Mouse (Mus musculus) lung, embryonic 16.5 days (tissue): ENCODE measurements around the gene Rnf26. TPM values are rescaled to one million over a fixed set of nuclear protein-coding genes. Genes with fewer than 3 reads are reported as not detected.
A peak's percentile ranks its signal among the peaks of the same experiment; 100 is the strongest.
"Not testable (repeated sequence)": the region's sequence is repeated elsewhere in the genome, so short reads cannot be mapped to it uniquely, and the experiment has no call there.

ENCODE experiments used
- ATAC-seq: fragments of 200-750 bp; cut with Nextera tagmentation; 2 replicates; pipeline ENCODE4 v1.8.0; 2017; ENCODE audit warnings: low read depth, mild to moderate bottlenecking, moderate library complexity
- H3K27ac ChIP-seq: fragments of 300-500 bp; sonication (generic); 2 replicates; pipeline ENCODE4 v1.5.1; 2014; ENCODE audit warnings: mild to moderate bottlenecking, control low read depth, low read length
- H3K27me3 ChIP-seq: fragments of 300-500 bp; sonication (generic); 2 replicates; pipeline ENCODE4 v1.6.1; 2014; ENCODE audit warnings: low read depth, low read length, mixed read lengths; ENCODE audit not compliant: control insufficient read depth, insufficient read depth
- H3K36me3 ChIP-seq: fragments of 300-500 bp; sonication (generic); 2 replicates; pipeline ENCODE4 v1.6.1; 2014; ENCODE audit warnings: low read length; ENCODE audit not compliant: control insufficient read depth, insufficient read depth
- H3K4me1 ChIP-seq: fragments of 300-500 bp; sonication (generic); replicated peaks from 2 replicates; pipeline ENCODE4 v1.6.1; 2014; ENCODE audit warnings: low read length, mixed read lengths; ENCODE audit not compliant: control insufficient read depth, insufficient read depth
- H3K4me2 ChIP-seq: fragments of 300-500 bp; sonication (generic); 2 replicates; pipeline ENCODE4 v1.6.1; 2014; ENCODE audit warnings: low read depth, low read length, control low read depth
- H3K4me3 ChIP-seq: fragments of 300-500 bp; sonication (generic); 2 replicates; pipeline ENCODE4 v1.5.1; 2014; ENCODE audit warnings: mild to moderate bottlenecking, low read length, control low read depth
- H3K9ac ChIP-seq: fragments of 300-500 bp; sonication (generic); 2 replicates; pipeline ENCODE4 v1.6.1; 2014; ENCODE audit warnings: low read length, control low read depth
- H3K9me3 ChIP-seq: fragments of 300-500 bp; sonication (generic); 2 replicates; pipeline ENCODE4 v1.6.1; 2016; ENCODE audit warnings: low read length; ENCODE audit not compliant: control insufficient read depth
- WGBS: fragments of 180-500 bp; shearing (Covaris S2); extraction: QIAGEN DNeasy Blood & Tissue Kit; methylation state at CpG from one replicate; pipeline ENCODE4 v1.1.7; 2014; 5-methylcytosine and 5-hydroxymethylcytosine counted together
- polyA plus RNA-seq: library from polyadenylated mRNA; unstranded; fragments of >200 nt; fragmentation: Nextera tagmentation; extraction: Ambion mirVana; gene quantifications from 2 replicates; pipeline ENCODE4 v1.2.1, GENCODE M21; 2015

The Rnf26 gene
- polyA plus RNA-seq, 1 experiment from 2014 or later: 63.8 TPM

- no peaks in the 10 kb centered on the region for H3K36me3 ChIP-seq
- no peak overlapping the region for H3K4me3 ChIP-seq
- WGBS: 52% methylated on average over 2 of the region's 2 CpGs
- H3K4me2 ChIP-seq: no peak overlapping the region
- H3K9me3 ChIP-seq: no peaks in the 10 kb centered on the region
- H3K27ac ChIP-seq: no peak overlapping the region
- ATAC-seq: no peak
- no peaks in the 10 kb centered on the region for H3K27me3 ChIP-seq
- H3K4me1 ChIP-seq: peaks cover 15% of the 10 kb centered on the region
- no peak overlapping the region for H3K9ac ChIP-seq
These were observed 1.1 kb upstream of the Rnf26 start for GRCm38 (mm10) chr9:44114453-44114852.

GRCm38 (mm10) chr9:44111909-44112308, 1.4 kb downstream of the Rnf26 start:
- H3K27me3 ChIP-seq, H3K36me3 ChIP-seq, H3K9ac ChIP-seq, ATAC-seq, H3K9me3 ChIP-seq, H3K27ac ChIP-seq: not testable (repeated sequence)
- Histone ChIP-seq H3K4me3 (peak overlapping the region; percentile 80), H3K4me2 (peak overlapping the region; percentile 60), H3K4me1 (peaks cover 37% of the 10 kb centered on the region)
- WGBS: 45% methylated on average over 9 of the region's 12 CpGs

- Histone ChIP-seq H3K4me1 (peaks cover 41% of the 10 kb centered on the region), H3K9me3 (no peaks in the 10 kb centered on the region), H3K4me2 (peak overlapping the region; percentile 47), H3K27me3 (no peaks in the 10 kb centered on the region), H3K4me3 (peak overlapping the region; percentile 14), H3K27ac (0 out of 2 replicates have a peak overlapping the region, but pooled peaks have one; percentile 4), H3K36me3 (peaks cover 7% of the 10 kb centered on the region), H3K9ac (peak overlapping the region; percentile 57)
- no peak for ATAC-seq
- WGBS: 22% methylated on average over 9 of the region's 9 CpGs
These were observed 3.8 kb downstream of the Rnf26 start for GRCm38 (mm10) chr9:44109360-44110095.

- H3K27ac ChIP-seq: peak overlapping the region; percentile 79
- peaks cover 38% of the 10 kb centered on the region for H3K4me1 ChIP-seq
- H3K4me3 ChIP-seq: peak overlapping the region; percentile 14; the same call in 1 of the 2 replicates
- 78% methylated on average over 31 of the region's 31 CpGs for WGBS
- no peak for ATAC-seq
- H3K9ac ChIP-seq: peak overlapping the region; percentile 41
- H3K27me3 ChIP-seq: no peaks in the 10 kb centered on the region
- peak overlapping the region; percentile 47 for H3K4me2 ChIP-seq
- no peaks in the 10 kb centered on the region for H3K9me3 ChIP-seq
- peaks cover 7% of the 10 kb centered on the region for H3K36me3 ChIP-seq
These were observed 4.9 kb downstream of the Rnf26 start for GRCm38 (mm10) chr9:44108269-44109055.

GRCm38 (mm10) chr9:44107557-44108179, 5.6 kb downstream of the Rnf26 start:
- ATAC-seq: peak; percentile 4

GRCm38 (mm10) chr9:44107110-44107509, 6.2 kb downstream of the Rnf26 start, which contains the start of gene C1qtnf5:
Gene C1qtnf5, plus strand, starts transcription at chr9:44107245.
- H3K27me3 ChIP-seq: no peaks in the 10 kb centered on the region
- H3K4me2 ChIP-seq: peak within 1 kb of the TSS; percentile 39
- peak within 1 kb of the TSS; percentile 79 for H3K27ac ChIP-seq
- peak within 1 kb of the TSS; percentile 19 for H3K9ac ChIP-seq
- 22% methylated on average over 8 of the region's 8 CpGs for WGBS
- H3K36me3 ChIP-seq: peaks cover 7% of the 10 kb centered on the region
- H3K4me3 ChIP-seq: peak within 1 kb of the TSS; percentile 3; the same call in 1 of the 2 replicates
- ATAC-seq: peak; percentile 88
- peaks cover 38% of the 10 kb centered on the region for H3K4me1 ChIP-seq
- H3K9me3 ChIP-seq: no peaks in the 10 kb centered on the region

More at GRCm38 (mm10) chr9:44107557-44108179, 5.6 kb downstream of the Rnf26 start:
- peak overlapping the region; percentile 19 for H3K9ac ChIP-seq
- peaks cover 7% of the 10 kb centered on the region for H3K36me3 ChIP-seq
- no peaks in the 10 kb centered on the region for H3K9me3 ChIP-seq
- peak overlapping the region; percentile 79 for H3K27ac ChIP-seq
- H3K27me3 ChIP-seq: no peaks in the 10 kb centered on the region
- WGBS: 46% methylated on average over 25 of the region's 25 CpGs
- peak overlapping the region; percentile 3; the same call in 1 of the 2 replicates for H3K4me3 ChIP-seq
- peak overlapping the region; percentile 39 for H3K4me2 ChIP-seq
- H3K4me1 ChIP-seq: peaks cover 38% of the 10 kb centered on the region

GRCm38 (mm10) chr9:44106596-44106995, 6.7 kb downstream of the Rnf26 start:
- Histone ChIP-seq H3K9me3 (no peaks in the 10 kb centered on the region), H3K27ac (peak overlapping the region; percentile 40; the same call in 1 of the 2 replicates), H3K27me3 (no peaks in the 10 kb centered on the region), H3K9ac (no peak overlapping the region), H3K4me2 (no peak overlapping the region), H3K4me1 (peaks cover 38% of the 10 kb centered on the region), H3K36me3 (peaks cover 7% of the 10 kb centered on the region), H3K4me3 (no peak overlapping the region)
- ATAC-seq: no peak
- WGBS: 69% methylated on average over 4 of the region's 4 CpGs

GRCm38 (mm10) chr9:44106182-44106581, 7.1 kb downstream of the Rnf26 start:
- H3K4me2 ChIP-seq: no peak overlapping the region
- peaks cover 7% of the 10 kb centered on the region for H3K36me3 ChIP-seq
- 89% methylated on average over 7 of the region's 7 CpGs for WGBS
- H3K4me1 ChIP-seq: peaks cover 38% of the 10 kb centered on the region
- no peak overlapping the region for H3K9ac ChIP-seq
- H3K27ac ChIP-seq: no peak overlapping the region
- H3K9me3 ChIP-seq: no peaks in the 10 kb centered on the region
- no peak overlapping the region for H3K4me3 ChIP-seq
- ATAC-seq: no peak
- no peaks in the 10 kb centered on the region for H3K27me3 ChIP-seq

- Histone ChIP-seq H3K27ac (no peak overlapping the region), H3K27me3 (no peaks in the 10 kb centered on the region), H3K4me2 (no peak overlapping the region), H3K4me3 (no peak overlapping the region), H3K36me3 (peaks cover 7% of the 10 kb centered on the region), H3K9me3 (no peaks in the 10 kb centered on the region), H3K9ac (no peak overlapping the region), H3K4me1 (peaks cover 38% of the 10 kb centered on the region)
- WGBS: 72% methylated on average over 10 of the region's 10 CpGs
- no peak for ATAC-seq
These were observed 7.5 kb downstream of the Rnf26 start for GRCm38 (mm10) chr9:44105781-44106180.
